Mouse (Mus musculus) cerebellum, adult 2 months (tissue): ENCODE data around the gene Tpk1. TPM values are rescaled to one million over a fixed set of nuclear protein-coding genes. Genes with fewer than 3 reads are reported as not detected.

Source experiments
- DNase-seq, 2 experiments: peaks; one replicate each; pipeline ENCODE4 v3.0.0; 2021
- H3K27ac ChIP-seq: fragments of 200-500 bp; 2 replicates; pipeline ENCODE4 v1.5.1; 2012; ENCODE audit warnings: low read length, control low read depth, inconsistent platforms; ENCODE audit not compliant: insufficient read depth
- H3K27me3 ChIP-seq: fragments of 200-500 bp; 2 replicates; pipeline ENCODE4 v1.6.1; 2012; ENCODE audit warnings: inconsistent platforms, mild to moderate bottlenecking, low read length, moderate library complexity; ENCODE audit not compliant: control insufficient read depth, insufficient read depth
- H3K4me1 ChIP-seq: fragments of 200-500 bp; 2 replicates; pipeline ENCODE4 v1.6.1; 2011; ENCODE audit warnings: low read length; ENCODE audit not compliant: control insufficient read depth, insufficient read depth
- H3K4me3 ChIP-seq: fragments of 200-500 bp; replicated peaks from 2 replicates; pipeline ENCODE3; 2011; ENCODE audit warnings: mild to moderate bottlenecking, low read depth, low read length, control low read depth; ENCODE audit not compliant: insufficient read depth
- CTCF ChIP-seq: fragments of 200-500 bp; IDR thresholded peaks from 2 replicates; pipeline ENCODE4 v1.5.1; 2011; ENCODE audit warnings: low read depth, mild to moderate bottlenecking, control low read depth, low read length, moderate library complexity, borderline replicate concordance; ENCODE audit not compliant: insufficient read depth
- POLR2A ChIP-seq: fragments of 200-500 bp; IDR thresholded peaks from 2 replicates; pipeline ENCODE4 v1.6.1; 2011; ENCODE audit warnings: low read length, control low read depth, borderline replicate concordance; ENCODE audit not compliant: insufficient read depth
- WGBS: fragments of 180-500 bp; shearing (Covaris S2); methylation state at CpG from one replicate; pipeline ENCODE4 v1.1.7; 2018; 5-methylcytosine and 5-hydroxymethylcytosine counted together
- polyA plus RNA-seq: library from polyadenylated mRNA; depleted of rRNA; stranded (reverse); fragments of >200 nt; gene quantifications from 2 replicates; pipeline ENCODE4 v1.2.3, GENCODE M21; 2012

The Tpk1 gene
- polyA plus RNA-seq, 1 experiment: 5.0 TPM

- no peak overlapping the region for H3K27ac ChIP-seq
- H3K4me3 ChIP-seq: no peak overlapping the region
- no peaks in the 10 kb centered on the region for H3K27me3 ChIP-seq
- WGBS: 92% methylated on average over 1 of the region's 1 CpGs
- 0 out of 2 replicates have a peak, but pooled peaks cover 4% of the 10 kb centered on the region for H3K4me1 ChIP-seq
- no peak for DNase-seq
- no peak for TF ChIP-seq POLR2A
- TF ChIP-seq CTCF: no peak
These were observed 298.6 kb downstream of the Tpk1 start for GRCm38 (mm10) chr6:43367434-43367945.

DNA sequence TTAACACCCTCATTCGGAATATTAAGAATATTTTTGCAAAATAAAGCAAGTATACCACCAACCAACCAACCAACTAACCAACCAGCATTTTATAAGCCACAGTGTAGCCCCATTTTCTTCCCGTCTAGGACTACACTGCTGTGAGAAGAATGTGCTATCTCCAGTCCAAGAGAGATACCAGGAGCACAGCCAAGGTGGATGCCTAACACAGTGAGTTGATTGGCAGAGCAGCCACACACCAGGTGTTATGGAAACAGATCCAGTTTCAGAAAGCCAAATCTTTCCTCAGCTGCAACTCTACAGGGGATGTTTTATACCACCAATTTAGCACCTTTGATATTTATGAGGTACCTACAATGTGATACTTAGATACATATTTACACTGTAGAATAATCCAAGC lies 299.1 kb downstream of the Tpk1 start:
- Histone ChIP-seq H3K27me3 (no peaks in the 10 kb centered on the region), H3K27ac (no peak overlapping the region), H3K4me1 (0 out of 2 replicates have a peak, but pooled peaks cover 4% of the 10 kb centered on the region), H3K4me3 (no peak overlapping the region)
- DNase-seq: peak; percentile 60 to 85
- WGBS: 47% methylated on average over 2 of the region's 2 CpGs
- no peak for TF ChIP-seq CTCF
- TF ChIP-seq POLR2A: no peak

- TF ChIP-seq POLR2A (no peak), CTCF (no peak)
- Histone ChIP-seq H3K27ac (no peak overlapping the region), H3K4me3 (no peak overlapping the region), H3K27me3 (no peaks in the 10 kb centered on the region), H3K4me1 (no peaks in the 10 kb centered on the region)
- no peak for DNase-seq
- WGBS: 92% methylated on average over 3 of the region's 3 CpGs
These were observed 302.2 kb downstream of the Tpk1 start for GRCm38 (mm10) chr6:43363917-43364316.

GRCm38 (mm10) chr6:43363291-43363820 lies 302.7 kb downstream of the Tpk1 start:
- WGBS: 93% methylated on average over 5 of the region's 5 CpGs
- DNase-seq: no peak
- no peaks in the 10 kb centered on the region for H3K27me3 ChIP-seq
- no peak overlapping the region for H3K27ac ChIP-seq
- H3K4me3 ChIP-seq: no peak overlapping the region
- TF ChIP-seq CTCF (no peak), POLR2A (no peak)
- no peaks in the 10 kb centered on the region for H3K4me1 ChIP-seq

GRCm38 (mm10) chr6:43361248-43361647 lies 304.8 kb downstream of the Tpk1 start:
- no peaks in the 10 kb centered on the region for H3K4me1 ChIP-seq
- H3K27ac ChIP-seq: no peak overlapping the region
- H3K27me3 ChIP-seq: no peaks in the 10 kb centered on the region
- no peak overlapping the region for H3K4me3 ChIP-seq
- DNase-seq: no peak
- TF ChIP-seq CTCF (no peak), POLR2A (no peak)
- 74% methylated on average over 5 of the region's 5 CpGs for WGBS

- Histone ChIP-seq H3K27me3 (no peaks in the 10 kb centered on the region), H3K4me1 (no peaks in the 10 kb centered on the region), H3K4me3 (no peak overlapping the region), H3K27ac (no peak overlapping the region)
- 92% methylated on average over 3 of the region's 3 CpGs for WGBS
- TF ChIP-seq CTCF (no peak), POLR2A (no peak)
- DNase-seq: no peak
These were observed 305.9 kb downstream of the Tpk1 start for GRCm38 (mm10) chr6:43360214-43360613.

- 86% methylated on average over 9 of the region's 9 CpGs for WGBS
- Histone ChIP-seq H3K27ac (no peak overlapping the region), H3K4me3 (no peak overlapping the region), H3K27me3 (no peaks in the 10 kb centered on the region), H3K4me1 (no peaks in the 10 kb centered on the region)
- TF ChIP-seq POLR2A (no peak), CTCF (no peak)
- DNase-seq: no peak
These were observed 311.4 kb downstream of the Tpk1 start for GRCm38 (mm10) chr6:43354562-43355241.

GRCm38 (mm10) chr6:43353446-43353845 lies 312.6 kb downstream of the Tpk1 start:
- Histone ChIP-seq H3K27me3 (no peaks in the 10 kb centered on the region), H3K4me3 (no peak overlapping the region), H3K27ac (no peak overlapping the region), H3K4me1 (no peaks in the 10 kb centered on the region)
- TF ChIP-seq POLR2A (no peak), CTCF (no peak)
- no peak for DNase-seq
- WGBS: 92% methylated on average over 4 of the region's 4 CpGs
